Mouse (Mus musculus): ENCODE measurements at regions not wholly inside any gene's neighbourhood (a gene's known extent, or its start where the extent isn't known, plus 50 kb on each side); places are given as distances from the start of the nearest gene placed in this dataset.

DNA sequence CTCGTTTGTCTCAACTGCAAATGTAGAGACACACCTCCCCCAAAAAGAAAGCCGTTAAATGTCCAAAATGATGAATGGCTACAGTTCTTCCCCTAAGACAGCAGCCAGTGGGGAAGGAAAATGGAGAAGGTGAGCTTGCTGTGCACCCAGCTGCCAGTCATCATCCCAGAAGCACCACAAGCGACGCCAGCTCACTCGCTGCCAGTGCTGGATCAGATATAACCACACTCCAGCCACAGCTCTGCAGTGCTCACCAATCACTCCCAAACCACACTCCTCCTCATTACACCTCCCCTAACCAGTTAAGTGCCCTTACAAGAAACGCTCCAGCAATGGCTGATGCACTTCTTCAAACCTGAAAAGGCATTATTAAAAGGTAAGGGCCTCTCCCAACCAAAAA lies 114.4 kb downstream of the Sox4 start:
- no peak for TF ChIP-seq CTCF (IDR thresholded peaks at IDR 0.05; ENCODE audit: borderline replicate concordance, control insufficient read depth, extremely low read depth, insufficient read depth, low read length, poor library complexity)
- no peak for TF ChIP-seq POLR2A (IDR thresholded peaks at IDR 0.05; ENCODE audit: control insufficient read depth, extremely low read depth, insufficient read depth, low read length, poor library complexity)

Measured in thymus, adult 2 months (tissue).